Mouse (Mus musculus) ES-E14 (cell line): ENCODE measurements at regions not wholly inside any gene's neighbourhood (a gene's known extent, or its start where the extent isn't known, plus 50 kb on each side); places are given as distances from the start of the nearest gene placed in this dataset.

Experiments
- DNase-seq: peaks from one replicate; pipeline ENCODE4 v3.0.0-alpha.2; 2013; ENCODE audit warnings: low read depth, low spot score
- H3K27ac ChIP-seq: 2 replicates; pipeline ENCODE4 v1.5.1; 2012; ENCODE audit warnings: low read depth, mild to moderate bottlenecking, low read length, moderate library complexity, mixed read lengths; ENCODE audit not compliant: poor library complexity, insufficient read depth, severe bottlenecking
- H3K36me3 ChIP-seq: 2 replicates; pipeline ENCODE4 v1.6.1; 2012; ENCODE audit warnings: mild to moderate bottlenecking, low read length, moderate library complexity, mixed read lengths; ENCODE audit not compliant: control insufficient read depth, poor library complexity, insufficient read depth, severe bottlenecking
- H3K4me1 ChIP-seq, 2 experiments: fragments of 150-350 bp in 1 of 2; sonication (generic) in 1 of 2; 2 replicates each; pipeline ENCODE4 v1.6.1; 2012; ENCODE audit warnings: low read length in 2 of 2, mild to moderate bottlenecking in 1 of 2, mixed read lengths in 1 of 2; ENCODE audit not compliant: control insufficient read depth in 2 of 2, insufficient read depth in 2 of 2, poor library complexity in 1 of 2
- H3K4me3 ChIP-seq, 2 experiments: fragments of 150-350 bp in 1 of 2; sonication (generic) in 1 of 2; 2 replicates each; pipeline ENCODE4 v1.5.1; 2012; ENCODE audit warnings: low read length in 2 of 2, low read depth in 1 of 2, mild to moderate bottlenecking in 1 of 2, mixed read lengths in 1 of 2; ENCODE audit not compliant: insufficient read depth in 1 of 2, poor library complexity in 1 of 2, severe bottlenecking in 1 of 2
- H3K9ac ChIP-seq: 2 replicates; pipeline ENCODE4 v1.6.1; 2012; ENCODE audit warnings: low read depth, mild to moderate bottlenecking, low read length, mixed read lengths; ENCODE audit not compliant: poor library complexity, insufficient read depth, severe bottlenecking
- H3K9me3 ChIP-seq: fragments of 150-350 bp; sonication (generic); 2 replicates; pipeline ENCODE4 v1.6.1; 2012; ENCODE audit warnings: low read depth, mild to moderate bottlenecking, low read length; ENCODE audit not compliant: control insufficient read depth, insufficient read depth
- CHD2 ChIP-seq: IDR thresholded peaks from 2 replicates; pipeline ENCODE4 v1.6.1; 2014; ENCODE audit warnings: mild to moderate bottlenecking, low read depth, low read length, inconsistent platforms
- HCFC1 ChIP-seq: IDR thresholded peaks from 2 replicates; pipeline ENCODE4 v1.6.1; 2012; ENCODE audit warnings: low read length, inconsistent platforms, borderline replicate concordance; ENCODE audit not compliant: insufficient read depth
- MAFK ChIP-seq: IDR thresholded peaks from 2 replicates; pipeline ENCODE4 v1.6.1; 2014; ENCODE audit warnings: mild to moderate bottlenecking, low read depth, low read length, inconsistent platforms; ENCODE audit not compliant: insufficient read depth
- ZC3H11A ChIP-seq: IDR thresholded peaks from 2 replicates; pipeline ENCODE4 v1.6.1; 2012; ENCODE audit warnings: low read depth, mild to moderate bottlenecking, inconsistent platforms, low read length, borderline replicate concordance
- ZNF384 ChIP-seq: IDR thresholded peaks from 2 replicates; pipeline ENCODE4 v1.6.1; 2012; ENCODE audit warnings: low read depth, low read length, inconsistent platforms
- in situ Hi-C, 2 experiments: fragments of 600-800 bp; cut with MboI; formaldehyde crosslinking; loops; one replicate each; pipeline ENCODE4 v1.15.1; 2025; ENCODE audit warnings: low sequenced_read_pairs in 2 of 2, inconsistent platforms in 1 of 2; ENCODE audit not compliant: unreplicated experiment in 2 of 2

DNA sequence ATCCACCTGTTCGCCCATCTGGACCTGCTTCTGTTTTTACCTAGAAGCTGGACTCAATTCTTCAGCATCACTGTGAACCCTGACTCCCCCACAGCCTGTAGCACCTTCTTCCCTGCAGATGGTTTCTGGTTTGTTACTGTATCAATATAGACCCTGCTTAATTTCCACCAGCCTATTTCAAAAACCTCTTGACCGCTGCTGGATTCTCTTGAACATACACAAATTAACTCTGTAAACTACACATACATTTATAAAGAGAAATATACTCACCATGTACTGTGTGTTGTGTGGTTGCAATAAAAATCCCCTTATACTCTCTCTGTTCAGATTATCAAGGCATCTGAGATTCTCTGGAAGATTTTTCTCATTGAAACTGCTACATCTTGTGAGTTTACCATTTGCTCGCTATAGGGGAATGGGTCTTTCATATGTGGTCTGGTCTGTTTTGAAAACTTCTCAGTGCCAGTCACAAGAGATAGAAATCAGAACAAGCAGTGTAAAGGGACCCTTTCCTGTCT is 89.8 kb upstream of the Cpsf6 start:
- Histone ChIP-seq H3K36me3 (no peaks in the 10 kb centered on the region), H3K27ac (no peak overlapping the region), H3K9ac (no peak overlapping the region), H3K4me1 (peaks cover 0 to 4% of the 10 kb centered on the region in 2 experiments; a peak in 1 of 4 replicates), H3K9me3 (no peaks in the 10 kb centered on the region), H3K4me3 (no peak overlapping the region)
- TF ChIP-seq ZC3H11A = no peak
- no peak for TF ChIP-seq MAFK
- no peak for TF ChIP-seq ZNF384
- no peak for DNase-seq
- in situ Hi-C loops = no loop called here

DNA sequence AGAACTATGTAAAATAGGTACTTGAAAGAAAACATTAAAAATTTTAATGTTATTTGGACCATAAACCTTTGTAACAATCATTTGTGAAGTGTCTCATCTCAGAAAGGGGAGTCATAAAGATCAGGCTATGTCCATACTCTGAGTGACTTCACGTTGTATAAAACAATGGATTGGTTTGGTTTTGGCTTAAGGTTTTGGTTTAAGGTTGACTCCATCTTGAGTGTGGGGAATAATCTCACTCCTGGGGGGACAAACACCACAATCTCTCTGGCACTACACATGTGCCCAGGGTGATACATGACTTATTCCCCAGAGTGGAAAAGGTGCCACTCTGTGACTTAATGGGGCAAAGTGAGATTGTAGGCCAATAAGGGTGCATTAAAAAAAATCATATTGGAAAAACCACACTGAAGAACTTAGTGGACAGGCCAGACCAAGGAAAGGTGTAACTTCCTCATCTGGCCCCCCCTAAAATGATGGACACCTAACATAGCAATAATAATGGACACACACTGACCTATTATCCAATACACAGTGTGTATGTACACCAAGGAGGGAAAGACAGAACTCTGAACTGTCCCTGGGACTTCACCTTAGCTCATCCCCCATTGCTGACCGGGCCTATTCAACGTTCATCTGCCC is 89.2 kb upstream of the Cpsf6 start:
- in situ Hi-C loops = no loop called here
- no peak for DNase-seq

DNA sequence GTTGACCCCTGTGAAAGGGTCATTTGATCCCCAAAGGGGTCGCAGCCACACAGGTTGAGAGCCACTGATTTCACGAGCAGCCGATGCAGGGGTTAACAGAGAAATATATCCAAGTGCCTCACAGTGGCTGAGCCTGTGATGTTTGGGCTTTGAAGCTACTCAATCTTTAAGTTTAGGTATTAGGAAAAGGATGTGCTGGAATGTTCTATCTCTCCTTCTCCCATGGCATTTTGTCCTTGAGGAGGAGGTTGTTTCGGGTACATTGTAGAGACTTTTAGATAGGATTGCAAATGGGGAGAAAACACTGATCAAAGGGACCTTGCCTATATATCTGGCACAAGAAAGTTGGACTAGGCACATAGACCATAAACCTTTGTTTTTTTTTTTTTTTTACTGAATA is 88.6 kb upstream of the Cpsf6 start:
- no peak for DNase-seq
- H3K27ac ChIP-seq = no peak overlapping the region
- no peaks in the 10 kb centered on the region for H3K36me3 ChIP-seq
- H3K9me3 ChIP-seq = no peaks in the 10 kb centered on the region
- no peak overlapping the region for H3K9ac ChIP-seq
- TF ChIP-seq MAFK = no peak
- no peak for TF ChIP-seq ZNF384
- no peak for TF ChIP-seq ZC3H11A
- no peak for TF ChIP-seq HCFC1
- no peak for TF ChIP-seq CHD2
- in situ Hi-C loops = no loop called here
- H3K4me1 ChIP-seq = peaks cover 0 to 4% of the 10 kb centered on the region in 2 experiments; a peak in 1 of 4 replicates
- no peak overlapping the region for H3K4me3 ChIP-seq

More for the DNA sequence above, 89.2 kb upstream of the Cpsf6 start:
- no peaks in the 10 kb centered on the region for H3K36me3 ChIP-seq
- H3K9ac ChIP-seq = no peak overlapping the region
- no peak overlapping the region for H3K27ac ChIP-seq
- H3K4me1 ChIP-seq = peaks cover 0 to 4% of the 10 kb centered on the region in 2 experiments; a peak in 1 of 4 replicates
- H3K9me3 ChIP-seq = no peaks in the 10 kb centered on the region
- TF ChIP-seq ZNF384 (no peak), CHD2 (no peak), ZC3H11A (no peak), HCFC1 (no peak), MAFK (no peak)
- no peak overlapping the region for H3K4me3 ChIP-seq

DNA sequence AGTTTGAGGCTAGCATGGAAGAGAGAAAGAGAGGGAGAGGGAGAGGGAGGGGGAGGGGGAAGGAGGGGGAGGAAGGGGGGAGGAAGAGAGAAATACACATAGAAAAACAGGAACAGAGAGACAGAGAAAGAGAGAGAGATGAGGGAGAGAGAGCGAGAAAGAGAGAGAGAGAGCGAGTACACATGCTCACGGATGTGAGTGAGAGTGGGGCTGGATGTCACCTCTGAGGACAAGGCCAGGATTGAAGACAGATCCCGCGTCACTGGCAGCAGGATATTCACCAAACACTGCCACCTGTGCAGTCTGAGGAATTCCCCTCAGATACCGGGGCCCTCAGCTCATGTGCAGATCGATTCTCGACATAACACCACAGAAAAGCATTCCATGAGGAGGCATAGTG is 87.3 kb upstream of the Cpsf6 start:
- Histone ChIP-seq H3K9ac (no peak overlapping the region), H3K4me1 (peaks cover 0 to 4% of the 10 kb centered on the region in 2 experiments; a peak in 1 of 4 replicates), H3K4me3 (no peak overlapping the region), H3K27ac (no peak overlapping the region), H3K9me3 (no peaks in the 10 kb centered on the region), H3K36me3 (no peaks in the 10 kb centered on the region)
- TF ChIP-seq CHD2 = no peak
- TF ChIP-seq MAFK = no peak
- no peak for TF ChIP-seq ZC3H11A
- no peak for TF ChIP-seq HCFC1
- TF ChIP-seq ZNF384 = no peak
- no peak for DNase-seq
- in situ Hi-C loops = no loop called here

DNA sequence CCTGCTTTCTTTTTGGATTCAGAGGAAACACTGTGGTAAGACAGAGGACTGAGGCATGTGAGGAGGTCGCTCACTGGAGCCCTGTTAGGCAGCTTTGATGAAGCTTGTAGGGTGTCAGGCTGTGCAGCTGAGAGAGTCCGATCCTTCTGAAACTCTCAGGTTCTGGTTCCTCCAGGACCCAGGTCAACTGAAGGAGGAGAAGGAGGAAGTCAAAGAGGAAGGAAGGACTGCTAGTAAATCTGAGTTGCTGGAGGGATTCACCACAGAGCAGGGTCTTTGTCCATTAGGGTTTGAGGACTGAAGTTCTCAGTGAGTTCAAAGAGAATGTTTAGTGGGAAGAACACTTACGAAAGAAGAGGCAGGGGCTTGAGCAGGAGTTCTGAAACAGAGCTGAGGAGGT is 86.6 kb upstream of the Cpsf6 start:
- Histone ChIP-seq H3K9ac (no peak overlapping the region), H3K9me3 (no peaks in the 10 kb centered on the region), H3K4me3 (no peak overlapping the region), H3K36me3 (no peaks in the 10 kb centered on the region), H3K27ac (no peak overlapping the region), H3K4me1 (peaks cover 0 to 2% of the 10 kb centered on the region in 2 experiments; a peak in 1 of 4 replicates)
- TF ChIP-seq ZC3H11A (no peak), ZNF384 (no peak), MAFK (no peak), HCFC1 (no peak), CHD2 (no peak)
- in situ Hi-C loops = no loop called here
- DNase-seq = no peak
